Mouse (Mus musculus): ENCODE measurements around the gene Fyn. TPM values are rescaled to one million over a fixed set of nuclear protein-coding genes. Genes with fewer than 3 reads are reported as not detected.

The Fyn gene
- total RNA-seq, 2 experiments from 2014 or later = 6.0 to 9.2 TPM

- DNase-seq (ENCODE audit: low spot score) = no peak
These were observed 193.7 kb downstream of the Fyn start for GRCm38 (mm10) chr10:39562383-39562782.

GRCm38 (mm10) chr10:39563552-39564223 lies 195.0 kb downstream of the Fyn start:
- peak; percentile 40 for DNase-seq (ENCODE audit: low spot score)

GRCm38 (mm10) chr10:39566901-39567300 lies 198.2 kb downstream of the Fyn start:
- DNase-seq (ENCODE audit: low spot score) = no peak

- no peak for DNase-seq (ENCODE audit: low spot score)
These were observed 200.3 kb downstream of the Fyn start for GRCm38 (mm10) chr10:39568991-39569390.

- no peak for DNase-seq (ENCODE audit: low spot score)
These were observed 202.4 kb downstream of the Fyn start for GRCm38 (mm10) chr10:39571011-39571410.

- no peak for DNase-seq (ENCODE audit: low spot score)
These were observed 203.5 kb downstream of the Fyn start for GRCm38 (mm10) chr10:39572050-39572671.

GRCm38 (mm10) chr10:39572672-39573051 lies 204.0 kb downstream of the Fyn start:
- peak; percentile 49 for DNase-seq (ENCODE audit: low spot score)

- no peak for DNase-seq (ENCODE audit: low spot score)
These were observed 207.8 kb downstream of the Fyn start for GRCm38 (mm10) chr10:39576466-39576865.

GRCm38 (mm10) chr10:39580477-39580876 lies 211.8 kb downstream of the Fyn start:
- DNase-seq (ENCODE audit: low spot score) = no peak

- no peak for DNase-seq (ENCODE audit: low spot score)
These were observed 213.7 kb downstream of the Fyn start for GRCm38 (mm10) chr10:39582385-39582784.

- DNase-seq (ENCODE audit: low spot score) = no peak
These were observed 215.1 kb downstream of the Fyn start for GRCm38 (mm10) chr10:39583718-39584117.

- no peak for DNase-seq (ENCODE audit: low spot score)
These were observed 218.8 kb downstream of the Fyn start for GRCm38 (mm10) chr10:39587290-39587925.

GRCm38 (mm10) chr10:39587973-39588746 lies 219.5 kb downstream of the Fyn start:
- no peak for DNase-seq (ENCODE audit: low spot score)

GRCm38 (mm10) chr10:39589765-39590546 lies 221.3 kb downstream of the Fyn start:
- peak; percentile 23 for DNase-seq (ENCODE audit: low spot score)

GRCm38 (mm10) chr10:39590629-39591028 lies 222.0 kb downstream of the Fyn start:
- no peak for DNase-seq (ENCODE audit: low spot score)

- DNase-seq (ENCODE audit: low spot score) = no peak
These were observed 223.8 kb downstream of the Fyn start for GRCm38 (mm10) chr10:39592501-39592900.

- no peak for DNase-seq (ENCODE audit: low spot score)
These were observed 226.1 kb downstream of the Fyn start for GRCm38 (mm10) chr10:39594716-39595115.

- DNase-seq (ENCODE audit: low spot score) = no peak
These were observed 227.2 kb downstream of the Fyn start for GRCm38 (mm10) chr10:39595862-39596261.

- DNase-seq (ENCODE audit: low spot score) = no peak
These were observed 228.6 kb downstream of the Fyn start for GRCm38 (mm10) chr10:39597116-39597791.

GRCm38 (mm10) chr10:39597792-39598183 lies 229.1 kb downstream of the Fyn start:
- no peak for DNase-seq (ENCODE audit: low spot score)

GRCm38 (mm10) chr10:39599601-39600000 lies 230.9 kb downstream of the Fyn start:
- DNase-seq (ENCODE audit: low spot score) = no peak
